Mouse (Mus musculus) hindbrain, embryonic 14.5 days (tissue): Measurements from ENCODE around the gene B3galt4. TPM values are rescaled to one million over a fixed set of nuclear protein-coding genes. Genes with fewer than 3 reads are reported as not detected.

Experiments used
- ATAC-seq: fragments of 200-750 bp; cut with Nextera tagmentation; 2 replicates; pipeline ENCODE4 v1.8.0; 2017; ENCODE audit warnings: moderate number of reproducible peaks, mild to moderate bottlenecking, moderate TSS enrichment, moderate library complexity; ENCODE audit not compliant: low FRiP score
- DNase-seq: peaks from one replicate; pipeline ENCODE4 v3.0.0-alpha.2; 2015; ENCODE audit warnings: low spot score
- H3K27ac ChIP-seq: fragments of 300-500 bp; sonication (generic); 2 replicates; pipeline ENCODE4 v1.5.1; 2014; ENCODE audit warnings: mild to moderate bottlenecking, moderate library complexity
- H3K27me3 ChIP-seq: fragments of 300-500 bp; sonication (generic); 2 replicates; pipeline ENCODE4 v1.6.1; 2014; ENCODE audit warnings: mild to moderate bottlenecking, low read length, mixed read lengths; ENCODE audit not compliant: control insufficient read depth, insufficient read depth
- H3K36me3 ChIP-seq: fragments of 300-500 bp; sonication (generic); replicated peaks from 2 replicates; pipeline ENCODE4 v1.6.1; 2014; ENCODE audit not compliant: control insufficient read depth, insufficient read depth
- H3K4me1 ChIP-seq: fragments of 300-500 bp; sonication (generic); replicated peaks from 2 replicates; pipeline ENCODE4 v1.6.1; 2014; ENCODE audit warnings: antibody characterized with exemption, low read length, mixed read lengths; ENCODE audit not compliant: control insufficient read depth, insufficient read depth
- H3K4me2 ChIP-seq: fragments of 300-500 bp; sonication (generic); replicated peaks from 2 replicates; pipeline ENCODE4 v1.6.1; 2014; ENCODE audit warnings: mild to moderate bottlenecking, moderate library complexity
- H3K4me3 ChIP-seq: fragments of 300-500 bp; sonication (generic); replicated peaks from 2 replicates; pipeline ENCODE4 v1.5.1; 2014; ENCODE audit warnings: mild to moderate bottlenecking, low read length
- H3K9ac ChIP-seq: fragments of 300-500 bp; sonication (generic); 2 replicates; pipeline ENCODE4 v1.6.1; 2014
- H3K9me3 ChIP-seq: fragments of 300-500 bp; sonication (generic); 2 replicates; pipeline ENCODE4 v1.6.1; 2016; ENCODE audit warnings: low read length; ENCODE audit not compliant: control insufficient read depth
- WGBS: fragments of 180-500 bp; shearing (Covaris S2); extraction: QIAGEN DNeasy Blood & Tissue Kit; methylation state at CpG from one replicate; pipeline ENCODE4 v1.1.7; 2014; 5-methylcytosine and 5-hydroxymethylcytosine counted together
- polyA plus RNA-seq: library from polyadenylated mRNA; unstranded; fragments of >200 nt; fragmentation: Nextera tagmentation; extraction: Ambion mirVana; gene quantifications from 2 replicates; pipeline ENCODE4 v1.2.1, GENCODE M21; 2014

Gene B3galt4
- polyA plus RNA-seq, 1 experiment from 2014 or later = 9.2 TPM

GRCm38 (mm10) chr17:33914969-33915391 is 36.3 kb downstream of the B3galt4 start:
- 74% methylated on average over 13 of the region's 13 CpGs for WGBS
- ATAC-seq (no peak), DNase-seq (no peak)
- Histone ChIP-seq H3K4me2 (peak overlapping the region; percentile 64; the same call in 1 of the 2 replicates), H3K36me3 (peaks cover 42% of the 10 kb centered on the region), H3K27me3 (no peaks in the 10 kb centered on the region; the same call in 1 of the 2 replicates), H3K4me3 (peak overlapping the region; percentile 51; the same call in 1 of the 2 replicates), H3K9me3 (no peaks in the 10 kb centered on the region), H3K27ac (no peak overlapping the region), H3K9ac (no peak overlapping the region), H3K4me1 (peaks cover 22% of the 10 kb centered on the region)

DNA sequence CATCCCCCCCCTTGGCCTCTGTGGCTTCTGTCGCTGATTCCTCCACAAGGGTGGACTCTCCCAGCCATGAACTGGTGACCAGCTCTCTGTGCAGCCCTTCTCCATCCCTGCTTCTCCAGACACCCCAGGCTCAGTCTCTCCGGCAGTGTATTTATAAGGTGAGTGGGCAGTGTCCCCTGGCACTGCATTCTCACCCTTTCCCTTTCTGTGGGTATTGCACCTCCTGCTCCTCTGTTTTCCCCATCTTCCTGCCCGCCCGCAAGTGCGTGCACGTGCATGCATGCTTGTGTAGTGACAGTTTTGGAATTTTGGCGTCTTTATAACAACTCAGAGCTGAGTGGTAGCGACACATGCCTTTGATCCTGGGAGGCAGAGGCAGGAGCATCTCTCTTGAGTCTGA is 37.4 kb downstream of the B3galt4 start:
- ATAC-seq = no peak
- 97% methylated on average over 8 of the region's 8 CpGs for WGBS
- peaks cover 14% of the 10 kb centered on the region for H3K4me1 ChIP-seq
- no peaks in the 10 kb centered on the region for H3K27me3 ChIP-seq
- no peaks in the 10 kb centered on the region for H3K9me3 ChIP-seq
- DNase-seq = no peak
- H3K4me3 ChIP-seq = no peak overlapping the region
- no peak overlapping the region for H3K4me2 ChIP-seq
- peaks cover 42% of the 10 kb centered on the region for H3K36me3 ChIP-seq
- no peak overlapping the region for H3K27ac ChIP-seq
- no peak overlapping the region for H3K9ac ChIP-seq

DNA sequence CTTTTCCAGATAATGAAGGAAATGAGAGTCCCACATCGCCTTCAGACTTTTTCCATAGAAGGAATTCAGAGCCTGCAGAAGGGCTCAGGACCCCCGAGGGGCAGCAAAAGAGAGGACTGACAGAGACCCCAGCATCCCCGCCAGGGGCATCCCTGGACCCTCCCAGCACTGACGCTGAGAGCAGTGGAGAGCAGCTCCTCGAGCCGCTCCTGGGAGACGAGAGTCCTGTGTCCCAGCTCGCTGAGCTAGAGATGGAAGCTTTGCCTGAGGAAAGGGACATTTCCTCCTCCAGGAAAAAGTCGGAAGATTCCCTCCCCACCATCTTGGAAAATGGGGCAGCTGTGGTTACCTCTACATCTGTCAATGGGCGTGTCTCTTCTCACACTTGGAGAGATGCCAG is 38.0 kb downstream of the B3galt4 start:
- 90% methylated on average over 10 of the region's 10 CpGs for WGBS
- Histone ChIP-seq H3K27me3 (no peaks in the 10 kb centered on the region), H3K9ac (no peak overlapping the region), H3K4me1 (peaks cover 14% of the 10 kb centered on the region), H3K4me2 (no peak overlapping the region), H3K9me3 (no peaks in the 10 kb centered on the region), H3K4me3 (no peak overlapping the region), H3K27ac (no peak overlapping the region), H3K36me3 (peaks cover 38% of the 10 kb centered on the region)
- no peak for DNase-seq
- no peak for ATAC-seq

- Histone ChIP-seq H3K9ac (no peak overlapping the region), H3K27me3 (no peaks in the 10 kb centered on the region), H3K36me3 (peaks cover 38% of the 10 kb centered on the region), H3K4me1 (peaks cover 13% of the 10 kb centered on the region), H3K27ac (no peak overlapping the region), H3K4me3 (no peak overlapping the region), H3K9me3 (no peaks in the 10 kb centered on the region), H3K4me2 (no peak overlapping the region)
- 92% methylated on average over 28 of the region's 28 CpGs for WGBS
- DNase-seq (no peak), ATAC-seq (no peak)
These were observed 39.4 kb downstream of the B3galt4 start for GRCm38 (mm10) chr17:33911813-33912414.

DNA sequence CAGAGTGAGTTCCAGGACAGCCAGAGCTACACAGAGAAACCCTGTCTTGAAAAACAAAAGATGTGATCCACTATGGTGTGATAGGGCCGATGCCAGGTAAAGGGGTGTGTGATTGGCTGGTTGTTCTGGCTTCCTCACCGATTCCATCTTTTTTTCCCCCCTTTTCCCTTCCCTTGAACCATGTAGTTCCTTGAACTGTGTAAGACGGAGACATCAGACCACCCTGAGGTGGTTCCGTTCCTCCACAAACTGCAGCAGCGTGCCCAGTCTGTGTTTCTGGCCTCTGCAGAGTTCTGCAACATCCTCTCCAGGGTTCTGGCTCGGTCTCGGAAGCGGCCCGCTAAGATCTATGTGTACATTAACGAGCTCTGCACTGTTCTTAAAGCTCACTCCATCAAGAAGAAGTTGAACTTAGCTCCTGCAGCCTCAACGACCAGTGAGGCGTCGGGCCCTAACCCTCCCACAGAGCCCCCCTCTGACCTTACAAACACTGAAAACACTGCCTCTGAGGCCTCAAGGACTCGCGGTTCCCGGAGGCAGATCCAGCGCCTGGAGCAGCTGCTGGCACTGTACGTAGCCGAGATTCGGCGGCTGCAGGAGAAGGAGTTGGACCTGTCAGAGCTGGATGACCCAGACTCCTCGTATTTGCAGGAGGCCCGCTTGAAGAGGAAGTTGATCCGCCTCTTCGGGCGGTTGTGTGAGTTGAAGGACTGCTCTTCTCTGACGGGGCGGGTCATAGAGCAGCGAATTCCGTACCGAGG is 40.1 kb downstream of the B3galt4 start:
- 93% methylated on average over 31 of the region's 31 CpGs for WGBS
- DNase-seq = no peak
- H3K9ac ChIP-seq = no peak overlapping the region
- no peak overlapping the region for H3K4me3 ChIP-seq
- H3K4me2 ChIP-seq = no peak overlapping the region; the same call in 1 of the 2 replicates
- H3K27ac ChIP-seq = no peak overlapping the region
- H3K4me1 ChIP-seq = peaks cover 8% of the 10 kb centered on the region
- H3K36me3 ChIP-seq = peaks cover 38% of the 10 kb centered on the region
- H3K9me3 ChIP-seq = no peaks in the 10 kb centered on the region
- no peak for ATAC-seq
- H3K27me3 ChIP-seq = no peaks in the 10 kb centered on the region

GRCm38 (mm10) chr17:33910346-33911051 is 40.8 kb downstream of the B3galt4 start:
- Histone ChIP-seq H3K9me3 (no peaks in the 10 kb centered on the region), H3K27me3 (no peaks in the 10 kb centered on the region), H3K9ac (peak overlapping the region; percentile 95), H3K4me2 (peak overlapping the region; percentile 98), H3K27ac (peak overlapping the region; percentile 88; the same call in 1 of the 2 replicates), H3K4me3 (peak overlapping the region; percentile 86), H3K36me3 (peaks cover 38% of the 10 kb centered on the region), H3K4me1 (peaks cover 8% of the 10 kb centered on the region)
- ATAC-seq (no peak), DNase-seq (no peak)
- 58% methylated on average over 11 of the region's 11 CpGs for WGBS

- WGBS = 2% methylated on average over 14 of the region's 14 CpGs
- DNase-seq = no peak
- H3K9me3 ChIP-seq = no peaks in the 10 kb centered on the region
- H3K4me3 ChIP-seq = peak overlapping the region; percentile 86
- H3K27me3 ChIP-seq = no peaks in the 10 kb centered on the region
- peak overlapping the region; percentile 98 for H3K4me2 ChIP-seq
- H3K36me3 ChIP-seq = peaks cover 38% of the 10 kb centered on the region
- peaks cover 8% of the 10 kb centered on the region for H3K4me1 ChIP-seq
- peak overlapping the region; percentile 95 for H3K9ac ChIP-seq
- ATAC-seq = no peak
- H3K27ac ChIP-seq = peak overlapping the region; percentile 88
These were observed 41.4 kb downstream of the B3galt4 start for GRCm38 (mm10) chr17:33909869-33910250.

GRCm38 (mm10) chr17:33909077-33909868 is 42.0 kb downstream of the B3galt4 start, which contains the start of gene Daxx:
TSS of gene Daxx (plus strand) at chr17:33909414.
- Histone ChIP-seq H3K27me3 (no peaks in the 10 kb centered on the region), H3K9me3 (no peaks in the 10 kb centered on the region), H3K36me3 (peaks cover 35% of the 10 kb centered on the region), H3K9ac (peak within 1 kb of the TSS; percentile 95), H3K4me3 (peak within 1 kb of the TSS; percentile 86), H3K4me2 (peak within 1 kb of the TSS; percentile 98), H3K27ac (peak within 1 kb of the TSS; percentile 89), H3K4me1 (peaks cover 8% of the 10 kb centered on the region)
- peak; percentile 99 for DNase-seq
- under 1% methylated on average over 68 of the region's 68 CpGs for WGBS
- ATAC-seq = peak; percentile 97
